Mouse (Mus musculus) urinary bladder, postnatal 4 days (tissue): Measurements from ENCODE around the gene Nap1l3.

ENCODE experiments used
- DNase-seq, 2 experiments: peaks; one replicate each; pipeline ENCODE4 v3.0.0; 2021 to 2022; ENCODE audit warnings: low spot score in 2 of 2

Gene Nap1l3

GRCm38 (mm10) chrX:122396781-122397581, at the start of gene Nap1l3:
Gene Nap1l3 (minus strand): TSS chrX:122397401.
- DNase-seq, result peak in 1 of 2 experiments; percentile 38

- DNase-seq, result no peak
These were observed 451 bp upstream of the Nap1l3 start for GRCm38 (mm10) chrX:122397652-122398051.
